Mouse (Mus musculus) adrenal gland, postnatal 4 days (tissue): ENCODE measurements around the gene Mtch1. TPM values are rescaled to one million over a fixed set of nuclear protein-coding genes. Genes with fewer than 3 reads are reported as not detected.
"Not testable (repeated sequence)": the region's sequence is repeated elsewhere in the genome, so short reads cannot be mapped to it uniquely, and the experiment has no call there.

Experiments used
- DNase-seq, 2 experiments: peaks; one replicate each; pipeline ENCODE4 v3.0.0; 2021 to 2022; ENCODE audit warnings: low spot score in 2 of 2, mixed read lengths in 2 of 2
- total RNA-seq, 2 experiments: library from RNA; stranded (reverse); gene quantifications; 2 replicates each; pipeline ENCODE4 v1.2.3; 2021

The Mtch1 gene
- total RNA-seq, 2 experiments from 2014 or later = 309 to 341 TPM

DNA sequence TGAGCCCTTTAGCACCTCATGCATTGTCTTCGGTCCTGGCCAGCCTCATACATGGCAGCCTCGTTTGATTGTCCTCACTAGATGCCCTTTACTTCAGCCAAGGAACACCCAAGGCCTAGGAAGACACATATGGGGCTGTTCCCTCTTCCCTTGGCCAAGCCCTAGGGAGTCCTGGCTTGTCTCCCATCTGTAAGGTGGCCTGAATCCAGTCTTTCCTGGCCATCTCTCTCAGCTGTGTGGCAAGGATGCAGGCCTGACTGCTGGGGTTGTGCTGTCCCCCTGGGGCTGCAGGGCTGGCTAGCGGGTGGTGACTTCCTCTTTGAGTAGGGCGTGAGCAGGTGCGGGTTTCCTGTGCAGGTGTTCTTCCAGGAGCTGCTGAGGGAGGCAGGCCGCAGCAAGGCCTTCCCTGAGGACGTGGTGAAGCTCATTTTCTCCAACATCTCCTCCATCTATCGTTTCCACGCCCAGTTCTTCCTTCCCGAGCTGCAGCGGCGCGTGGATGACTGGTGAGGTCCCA is 17.4 kb upstream of the Mtch1 start:
- no peak for DNase-seq

DNA sequence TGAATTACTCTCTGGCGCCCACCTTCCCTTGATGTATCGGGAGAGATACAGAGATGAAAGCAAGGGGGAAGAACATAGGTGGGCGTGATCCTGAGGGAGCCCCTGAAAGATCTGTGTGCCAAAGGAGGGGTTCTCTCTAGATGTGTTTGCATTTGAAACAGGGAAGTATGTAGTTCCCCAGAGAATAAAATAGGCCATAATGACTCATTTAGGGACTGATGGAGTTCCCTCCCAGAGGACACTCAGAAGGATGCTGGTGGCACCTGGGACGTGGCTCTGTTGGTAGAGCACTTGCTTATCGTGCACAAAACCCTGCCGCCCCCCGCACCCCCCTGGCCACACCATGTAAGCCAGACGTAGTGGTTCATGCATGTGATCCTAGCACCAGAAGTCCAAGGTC is 15.4 kb upstream of the Mtch1 start:
- no peak for DNase-seq

DNA sequence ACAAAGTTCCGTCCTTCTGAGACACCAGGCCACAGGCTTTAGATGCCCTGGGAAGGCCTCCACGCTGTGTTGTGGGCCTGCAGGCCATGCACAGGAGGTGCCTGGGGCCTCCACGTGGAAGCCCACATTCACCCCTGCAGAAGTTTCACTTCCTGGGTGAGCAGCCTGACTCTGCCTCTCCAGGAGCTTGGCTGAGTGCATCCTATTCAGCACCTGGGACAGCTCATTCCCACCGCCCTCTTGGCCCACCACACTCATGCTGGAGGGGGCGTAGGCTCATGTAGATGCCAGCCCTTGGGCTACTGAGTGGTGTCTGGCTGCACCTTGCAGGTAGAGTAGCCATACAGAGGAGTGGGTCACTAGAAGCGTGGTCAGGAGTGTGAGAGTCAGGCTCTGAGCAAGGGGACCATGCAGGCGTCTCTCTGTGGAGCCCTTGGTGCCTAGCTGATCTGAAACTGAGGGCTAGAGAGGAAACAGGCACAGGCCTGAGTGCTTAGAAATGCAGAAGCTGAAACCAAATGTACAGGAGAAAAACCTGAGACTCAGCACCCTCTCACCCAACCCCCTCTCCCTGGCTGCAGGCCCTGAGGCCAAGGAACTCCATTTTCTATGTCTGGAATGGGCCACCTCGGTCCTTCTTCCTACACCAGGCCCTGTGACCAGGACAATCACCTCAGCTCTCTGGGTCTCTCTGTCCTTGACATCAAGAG is 14.4 kb upstream of the Mtch1 start:
- DNase-seq = no peak

- DNase-seq = no peak
These were observed 13.1 kb upstream of the Mtch1 start, which contains the start of gene Fgd2 for GRCm38 (mm10) chr17:29360761-29361221. TSS of gene Fgd2 (plus strand) at chr17:29360914.

DNA sequence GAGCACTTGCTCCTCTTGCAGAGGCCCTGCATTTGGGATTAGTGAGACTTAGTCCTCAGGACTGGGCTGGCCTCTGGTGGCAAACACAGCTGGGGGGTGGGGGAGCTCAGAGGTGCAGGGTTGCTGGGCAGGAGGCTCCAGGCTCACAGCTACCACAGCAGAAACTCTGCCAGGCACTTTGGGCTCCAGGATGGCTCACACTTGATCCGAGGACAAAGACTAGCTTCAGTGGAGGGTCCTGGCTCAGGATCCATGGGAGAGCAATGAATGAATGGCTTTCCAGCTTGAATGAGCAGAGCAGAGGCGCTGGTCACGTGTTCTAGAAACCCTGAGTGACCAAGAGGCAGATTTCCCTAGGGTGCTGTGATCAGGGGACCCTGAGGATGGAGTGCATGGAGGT is 11.2 kb upstream of the Mtch1 start:
- DNase-seq = no peak

DNA sequence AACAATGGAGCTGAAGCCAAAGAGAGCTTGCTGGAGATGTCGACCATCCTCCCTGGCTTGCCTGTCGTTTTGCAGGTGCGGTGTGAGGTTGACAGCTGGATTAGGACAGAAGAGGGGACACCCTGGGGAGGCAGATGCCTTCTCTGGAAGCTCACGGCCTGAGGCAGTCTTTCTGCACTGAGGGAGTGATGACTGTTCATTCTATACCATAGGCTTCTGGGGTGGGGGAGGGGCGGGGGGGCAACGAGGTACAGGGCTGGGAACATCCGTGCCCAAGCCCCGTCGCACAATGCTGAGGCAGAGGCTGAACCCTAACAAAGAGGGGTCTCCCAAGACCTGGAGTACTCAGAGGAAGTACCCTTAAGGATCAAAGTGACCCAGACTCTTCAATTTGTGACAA is 9.1 kb upstream of the Mtch1 start:
- DNase-seq = no peak

- peak; percentile 41 to 64 for DNase-seq
These were observed 8.7 kb upstream of the Mtch1 start for GRCm38 (mm10) chr17:29356479-29356856.

- DNase-seq = peak in 1 of 2 experiments; percentile 66
These were observed 8.2 kb upstream of the Mtch1 start for GRCm38 (mm10) chr17:29355841-29356478.

- no peak for DNase-seq
These were observed 7.7 kb upstream of the Mtch1 start for GRCm38 (mm10) chr17:29355461-29355840.

- DNase-seq = not testable (repeated sequence)
These were observed 3.3 kb upstream of the Mtch1 start for GRCm38 (mm10) chr17:29351056-29351455.

DNA sequence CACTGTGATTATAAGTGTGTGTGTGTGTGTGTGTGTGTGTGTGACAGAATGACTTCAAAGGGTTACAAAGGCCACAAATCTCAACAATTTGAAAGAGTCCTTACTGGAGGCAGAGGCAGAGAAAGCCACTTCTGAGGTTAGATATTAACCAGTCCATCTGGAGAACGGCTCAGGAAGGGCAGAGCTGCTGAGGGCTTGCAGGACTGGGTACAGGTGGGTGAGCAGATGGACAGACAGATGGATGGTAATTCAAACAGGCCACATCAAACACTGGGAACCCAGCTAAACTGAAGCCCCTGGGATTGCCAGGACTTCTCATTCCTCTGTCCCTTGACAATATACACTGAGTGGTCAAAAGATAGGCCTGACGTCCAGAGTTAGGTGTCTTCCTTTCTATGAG is 1.3 kb upstream of the Mtch1 start:
- DNase-seq = no peak

DNA sequence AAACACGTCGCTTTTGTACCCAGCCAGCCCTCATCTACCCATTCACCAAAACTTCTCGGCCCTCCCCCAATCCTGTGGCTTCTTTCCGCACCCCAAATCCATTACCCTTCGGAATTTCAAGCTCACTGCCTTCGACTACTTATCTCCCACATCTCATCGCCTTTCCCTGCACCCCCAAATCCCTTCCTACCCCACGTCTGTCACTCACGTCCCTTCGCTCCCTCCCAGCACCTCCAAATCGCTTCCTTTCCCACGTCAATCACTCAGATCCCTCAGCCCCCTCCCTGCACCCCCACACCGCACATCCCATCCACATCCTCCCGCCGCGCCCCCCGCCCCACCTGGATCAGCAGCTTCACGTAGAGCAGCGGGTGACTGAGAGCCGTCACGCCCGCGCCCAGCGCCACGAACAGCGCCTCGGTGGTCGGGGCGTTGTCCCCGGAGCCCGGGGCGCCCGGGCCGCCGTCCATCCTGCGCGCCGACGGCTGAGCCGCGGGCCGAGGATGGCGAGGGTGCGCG is 549 bp downstream of the Mtch1 start:
- no peak for DNase-seq

GRCm38 (mm10) chr17:29346496-29347125 is 1.1 kb downstream of the Mtch1 start:
- no peak for DNase-seq

- DNase-seq = no peak
These were observed 2.5 kb downstream of the Mtch1 start for GRCm38 (mm10) chr17:29345272-29345671.

DNA sequence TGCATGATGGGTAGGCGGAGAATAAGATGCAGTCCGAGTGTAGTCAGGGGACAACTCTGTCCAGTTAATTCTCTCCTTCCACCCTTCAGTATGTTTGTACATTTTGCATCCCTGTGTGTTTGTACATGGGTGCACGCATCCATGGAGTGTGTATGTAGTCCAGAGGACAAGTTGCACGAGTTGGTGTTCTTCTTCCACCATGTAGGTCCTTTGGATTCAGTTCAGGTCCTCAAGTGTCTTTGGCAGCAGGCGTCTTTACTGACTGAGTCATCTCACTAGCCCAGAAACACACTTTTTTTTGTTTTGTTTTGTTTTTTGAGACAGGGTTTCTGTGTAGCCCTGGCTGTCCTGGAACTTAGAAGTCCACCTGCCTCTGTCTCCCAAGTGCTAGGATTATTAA is 4.5 kb downstream of the Mtch1 start:
- no peak for DNase-seq

- no peak for DNase-seq
These were observed 5.5 kb downstream of the Mtch1 start for GRCm38 (mm10) chr17:29342010-29342910.

DNA sequence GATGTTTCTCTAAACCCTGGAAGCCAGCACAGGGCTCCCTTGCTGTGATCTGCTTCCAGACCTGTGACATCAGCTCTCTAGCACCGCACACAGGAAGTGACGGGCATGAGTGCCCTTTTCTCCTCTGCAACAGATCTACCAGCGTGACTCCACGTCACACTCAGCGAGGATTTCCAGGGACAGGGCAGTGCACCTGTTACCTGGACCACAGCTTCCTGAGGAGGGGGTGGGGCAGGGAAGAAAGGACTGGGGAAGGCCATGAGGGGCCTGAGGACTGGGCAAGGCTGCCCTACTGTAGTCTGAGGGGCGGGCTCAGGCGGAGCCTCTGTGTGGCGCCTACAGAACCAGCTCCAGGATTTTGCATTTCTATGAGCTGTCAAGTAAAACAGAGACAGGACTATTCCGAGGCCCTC is 6.1 kb downstream of the Mtch1 start:
- DNase-seq = no peak

DNA sequence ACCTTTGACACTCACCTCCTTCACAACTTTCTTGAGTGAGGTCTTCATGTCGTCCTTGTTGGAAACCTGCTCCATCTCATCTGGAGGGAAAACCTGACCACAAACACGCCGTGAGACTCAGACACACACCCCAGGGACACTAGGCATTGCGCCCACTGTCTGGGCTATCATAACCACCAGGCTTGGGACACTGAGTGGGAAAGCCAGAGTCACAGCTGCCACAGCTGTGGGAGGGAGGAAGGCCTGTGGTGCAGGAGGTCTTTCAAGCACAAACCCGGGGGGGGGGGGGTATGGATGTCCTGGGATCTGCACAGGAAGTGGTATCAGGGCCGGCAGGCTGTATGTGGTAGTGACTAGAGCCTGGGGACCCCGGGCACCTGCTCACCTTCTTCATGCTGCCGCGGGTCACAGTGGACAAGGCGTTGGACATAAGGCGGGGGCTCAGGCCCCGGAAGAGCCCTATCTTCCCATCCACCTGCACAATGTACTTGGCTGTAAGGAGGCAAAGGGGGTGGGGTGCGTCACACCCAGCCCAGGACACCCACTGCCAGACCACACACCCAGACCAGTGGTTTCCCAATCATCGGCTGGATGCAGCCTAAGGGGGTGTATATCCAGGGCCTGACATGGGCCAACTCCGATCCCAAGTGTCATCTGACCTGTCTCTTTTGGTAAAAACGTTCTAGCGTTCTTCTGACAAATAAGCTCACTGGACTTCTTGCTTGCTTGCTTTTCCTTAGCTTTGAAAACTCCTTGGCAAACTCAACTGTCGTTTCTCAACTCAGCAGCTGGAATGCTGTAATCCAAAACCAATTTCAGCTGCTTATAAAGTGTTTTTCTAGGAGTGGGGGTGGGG is 7.1 kb downstream of the Mtch1 start:
- no peak for DNase-seq

DNA sequence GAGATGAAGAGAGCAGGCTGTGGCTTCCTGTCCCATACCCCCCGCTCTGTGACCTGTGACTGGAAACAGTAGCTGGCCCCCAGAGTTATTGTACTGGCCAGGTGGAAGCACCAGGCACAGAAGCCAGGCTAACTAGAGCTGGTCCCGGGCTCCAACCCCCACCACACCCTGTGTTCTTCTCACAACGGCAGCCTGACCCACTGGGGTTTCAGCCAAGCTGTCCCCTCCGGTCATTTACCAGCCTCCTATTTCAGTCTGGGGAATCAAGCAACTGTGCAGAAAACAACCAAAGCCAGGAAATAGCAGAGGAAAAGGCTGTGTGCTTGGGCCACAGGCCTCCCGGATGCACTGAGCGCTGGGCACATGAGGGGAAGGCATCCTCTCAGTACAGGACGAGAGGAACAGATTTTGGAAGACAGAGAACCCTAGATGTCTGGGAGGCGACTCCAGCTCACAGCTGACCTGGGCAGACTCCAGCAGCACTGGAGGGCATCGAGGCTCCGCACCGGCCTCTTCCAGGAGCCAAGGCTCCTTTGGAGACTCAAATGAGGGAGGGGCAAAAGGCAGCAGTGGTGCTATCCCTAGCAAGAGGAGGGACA is 8.5 kb downstream of the Mtch1 start:
- no peak for DNase-seq
